Mouse (Mus musculus): ENCODE results near the gene Rnaseh2a.

GRCm38 (mm10) chr8:84927513-84927912 is 42.1 kb downstream of the Rnaseh2a start:
- TF ChIP-seq CTCF (IDR thresholded peaks at IDR 0.05) (no peak), EP300 (IDR thresholded peaks at IDR 0.05) (no peak)
